Comparison of ENCODE assay signal across 11 mouse cellular contexts in the genomic region with DNA sequence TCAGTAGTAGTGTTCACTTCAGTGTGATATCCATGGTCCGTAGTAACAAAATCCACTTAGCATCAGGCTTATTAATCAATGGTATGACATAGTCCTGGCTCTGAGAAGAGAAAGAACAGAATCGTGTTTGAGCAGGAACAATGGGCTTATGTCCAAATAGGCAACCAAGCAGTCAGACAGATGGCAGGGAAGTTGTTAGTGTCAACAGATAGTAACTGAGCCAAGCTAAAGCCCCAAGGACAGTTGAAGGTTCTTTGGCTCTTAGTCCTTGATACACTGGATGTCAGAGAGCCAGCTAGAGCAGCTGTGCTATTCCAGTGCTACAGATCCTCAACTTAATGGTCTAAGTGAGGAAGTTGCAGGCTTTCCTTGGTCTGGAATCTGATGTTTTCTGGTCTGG.
DNase-seq lines count a peak whose midpoint lies in the region; ATAC-seq lines count a peak whose summit lies in the region.
"Had no signal": no experiment of that assay in that cellular context is flagged by ENCODE, and none has a peak within 500 bp of the region (broad histone marks: within the 10 kb centered on the region; RNA-seq: fewer than 3 reads in every experiment).

No protein-coding gene starts in this region.

- no peaks in the 10 kb centered on the region for H3K9me3 ChIP-seq in forebrain, embryonic 16.5 days (ENCODE audit: control insufficient read depth, low read length)
- no peaks in the 10 kb centered on the region for H3K9me3 ChIP-seq in forebrain, embryonic 12.5 days
- H3K9me3 ChIP-seq in heart, embryonic 13.5 days = no peaks in the 10 kb centered on the region
- no peaks in the 10 kb centered on the region for H3K9me3 ChIP-seq in kidney, embryonic 16.5 days (ENCODE audit: low read length)

- no peak overlapping the region for H3K4me2 ChIP-seq in forebrain, embryonic 16.5 days (ENCODE audit: low read length)
- H3K4me2 ChIP-seq in forebrain, embryonic 12.5 days = no peak overlapping the region
- H3K4me2 ChIP-seq in heart, embryonic 13.5 days = no peak overlapping the region
- no peak overlapping the region for H3K4me2 ChIP-seq in kidney, embryonic 16.5 days (replicated peaks; ENCODE audit: low read depth, low read length)

- no peak overlapping the region for H3K9ac ChIP-seq in forebrain, embryonic 16.5 days (replicated peaks; ENCODE audit: low read depth, low read length)
- H3K9ac ChIP-seq in forebrain, embryonic 12.5 days = no peak overlapping the region
- H3K9ac ChIP-seq in heart, embryonic 13.5 days = no peak overlapping the region
- no peak overlapping the region for H3K9ac ChIP-seq in kidney, embryonic 16.5 days (replicated peaks; ENCODE audit: low read length)

- no peaks in the 10 kb centered on the region for H3K27me3 ChIP-seq in forebrain, embryonic 16.5 days (replicated peaks; ENCODE audit: control insufficient read depth, insufficient read depth, low read length)
- H3K27me3 ChIP-seq in forebrain, embryonic 12.5 days = no peaks in the 10 kb centered on the region
- no peaks in the 10 kb centered on the region for H3K27me3 ChIP-seq in heart, embryonic 13.5 days (replicated peaks)
- no peaks in the 10 kb centered on the region for H3K27me3 ChIP-seq in kidney, embryonic 16.5 days (ENCODE audit: insufficient read depth, low read length)

- WGBS in forebrain, embryonic 16.5 days = 40% methylated on average over 2 of the region's 2 CpGs
- WGBS in forebrain, embryonic 12.5 days = 71% methylated on average over 2 of the region's 2 CpGs
- 22% methylated on average over 2 of the region's 2 CpGs for WGBS in heart, embryonic 13.5 days
- 74% methylated on average over 2 of the region's 2 CpGs for WGBS in kidney, embryonic 16.5 days

- ATAC-seq in forebrain, embryonic 16.5 days = peak; percentile 55
- no peak for ATAC-seq in forebrain, embryonic 12.5 days (ENCODE audit: low FRiP score)
- no peak for ATAC-seq in heart, embryonic 13.5 days (ENCODE audit: extremely low read depth, insufficient number of reproducible peaks, low FRiP score, low TSS enrichment)
- no peak for ATAC-seq in kidney, embryonic 16.5 days (ENCODE audit: low FRiP score, low TSS enrichment)

- H3K4me1 ChIP-seq in forebrain, embryonic 16.5 days (replicated peaks; ENCODE audit: control insufficient read depth, insufficient read depth, low read length) = 0 out of 2 replicates have a peak, but pooled peaks cover 2% of the 10 kb centered on the region
- no peaks in the 10 kb centered on the region; the same call in 1 of the 2 replicates for H3K4me1 ChIP-seq in forebrain, embryonic 12.5 days
- H3K4me1 ChIP-seq in heart, embryonic 13.5 days = peaks cover 26% of the 10 kb centered on the region
- no peaks in the 10 kb centered on the region for H3K4me1 ChIP-seq in kidney, embryonic 16.5 days (ENCODE audit: insufficient read depth, low read length)

- H3K27ac ChIP-seq in forebrain, embryonic 16.5 days (ENCODE audit: low read length) = no peak overlapping the region
- H3K27ac ChIP-seq in forebrain, embryonic 12.5 days = no peak overlapping the region
- H3K27ac ChIP-seq in heart, embryonic 13.5 days (replicated peaks) = peak overlapping the region; percentile 70
- H3K27ac ChIP-seq in kidney, embryonic 16.5 days (ENCODE audit: low read length) = no peak overlapping the region

- DNase-seq in layer of hippocampus, adult 9-11 months = peak; percentile 33
- DNase-seq in layer of hippocampus, postnatal 25 days (ENCODE audit: extremely low spot score in 1 of 2, low spot score in 1 of 2) = no peak
- DNase-seq in adrenal gland, postnatal 10 days = peak; percentile 47
- no peak for DNase-seq in thymus, postnatal 36 days
- DNase-seq: cerebellum, adult 11-12 months; right cerebral cortex, postnatal 25 days; thymus, adult 2 months had no signal

- H3K4me3 ChIP-seq in forebrain, embryonic 16.5 days (replicated peaks; ENCODE audit: low read length) = no peak overlapping the region
- H3K4me3 ChIP-seq in forebrain, embryonic 12.5 days (replicated peaks) = no peak overlapping the region
- no peak overlapping the region for H3K4me3 ChIP-seq in heart, embryonic 13.5 days
- H3K4me3 ChIP-seq in kidney, embryonic 16.5 days (ENCODE audit: low read length) = no peak overlapping the region

- H3K36me3 ChIP-seq in forebrain, embryonic 16.5 days (ENCODE audit: control insufficient read depth, insufficient read depth) = no peaks in the 10 kb centered on the region
- no peaks in the 10 kb centered on the region for H3K36me3 ChIP-seq in forebrain, embryonic 12.5 days (replicated peaks)
- H3K36me3 ChIP-seq in heart, embryonic 13.5 days = no peaks in the 10 kb centered on the region
- H3K36me3 ChIP-seq in kidney, embryonic 16.5 days (ENCODE audit: insufficient read depth, low read length) = no peaks in the 10 kb centered on the region

Comparison
In these comparisons a context has a peak if more than half of its experiments do, and no peak if none do; other contexts are left out.
1. DNase-seq: peak in layer of hippocampus, adult 9-11 months (single experiment) and adrenal gland, postnatal 10 days (single experiment); none in layer of hippocampus, postnatal 25 days (0 of 2) and thymus, postnatal 36 days (0 of 2).